Mouse (Mus musculus) Muller cell, postnatal 12 days (primary cell): ENCODE results near the gene Nlrp4b.
"Not testable (repeated sequence)": the region's sequence is repeated elsewhere in the genome, so short reads cannot be mapped to it uniquely, and the experiment has no call there.

Experiments used
- DNase-seq: peaks from one replicate; pipeline ENCODE4 v3.0.0-alpha.2; 2015; ENCODE audit errors: inconsistent ontology term

Nlrp4b gene

GRCm38 (mm10) chr7:10687489-10687888, at the start of gene Nlrp4b:
Gene Nlrp4b (plus strand): TSS chr7:10687789.
- no peak for DNase-seq

- DNase-seq, result no peak
Measured at GRCm38 (mm10) chr7:10754264-10754663, 66.7 kb downstream of the Nlrp4b start, which contains the start of gene Vmn1r71. Gene Vmn1r71 (minus strand): TSS chr7:10754364.

GRCm38 (mm10) chr7:10757551-10757950, 70.0 kb downstream of the Nlrp4b start:
- DNase-seq, result not testable (repeated sequence)
